Mouse (Mus musculus) stomach, embryonic 14.5 days (tissue): ENCODE measurements around the gene Slc16a1. TPM values are rescaled to one million over a fixed set of nuclear protein-coding genes. Genes with fewer than 3 reads are reported as not detected.

Source experiments
- ATAC-seq: fragments of 200-750 bp; cut with Nextera tagmentation; 2 replicates; pipeline ENCODE4 v1.8.0; 2017; ENCODE audit warnings: low read depth, moderate TSS enrichment; ENCODE audit not compliant: insufficient number of reproducible peaks, insufficient read depth, low FRiP score
- H3K27ac ChIP-seq: fragments of 300-500 bp; sonication (generic); 2 replicates; pipeline ENCODE4 v1.5.1; 2014; ENCODE audit warnings: mild to moderate bottlenecking, low read length, moderate library complexity, mixed read lengths
- H3K27me3 ChIP-seq: fragments of 300-500 bp; sonication (generic); 2 replicates; pipeline ENCODE4 v1.6.1; 2014; ENCODE audit warnings: low read length, control low read depth, mixed read lengths; ENCODE audit not compliant: control insufficient read depth, insufficient read depth
- H3K36me3 ChIP-seq: fragments of 300-500 bp; sonication (generic); 2 replicates; pipeline ENCODE4 v1.6.1; 2014; ENCODE audit warnings: mild to moderate bottlenecking, control low read depth, low read length, moderate library complexity, mixed read lengths; ENCODE audit not compliant: control insufficient read depth, insufficient read depth
- H3K4me1 ChIP-seq: fragments of 300-500 bp; sonication (generic); 2 replicates; pipeline ENCODE4 v1.6.1; 2014; ENCODE audit warnings: low read length, control low read depth, mixed read lengths; ENCODE audit not compliant: control insufficient read depth, insufficient read depth
- H3K4me2 ChIP-seq: fragments of 300-500 bp; sonication (generic); replicated peaks from 2 replicates; pipeline ENCODE4 v1.6.1; 2014; ENCODE audit warnings: low read depth, low read length, control low read depth
- H3K4me3 ChIP-seq: fragments of 300-500 bp; sonication (generic); 2 replicates; pipeline ENCODE4 v1.5.1; 2014; ENCODE audit warnings: low read depth, low read length, control low read depth
- H3K9ac ChIP-seq: fragments of 300-500 bp; sonication (generic); replicated peaks from 2 replicates; pipeline ENCODE4 v1.6.1; 2014; ENCODE audit warnings: low read depth, mild to moderate bottlenecking, control low read depth, low read length, moderate library complexity, mixed read lengths
- H3K9me3 ChIP-seq: fragments of 300-500 bp; sonication (generic); 2 replicates; pipeline ENCODE4 v1.6.1; 2016; ENCODE audit warnings: low read depth, low read length, control low read depth; ENCODE audit not compliant: control insufficient read depth
- WGBS: fragments of 180-500 bp; shearing (Covaris S2); extraction: QIAGEN DNeasy Blood & Tissue Kit; methylation state at CpG from one replicate; pipeline ENCODE4 v1.1.7; 2014; 5-methylcytosine and 5-hydroxymethylcytosine counted together
- polyA plus RNA-seq: library from polyadenylated mRNA; unstranded; fragments of >200 nt; fragmentation: Nextera tagmentation; extraction: Ambion mirVana; gene quantifications from 2 replicates; pipeline ENCODE4 v1.2.1, GENCODE M21; 2014

Gene Slc16a1
- polyA plus RNA-seq, 1 experiment from 2014 or later, result 23.8 TPM

DNA sequence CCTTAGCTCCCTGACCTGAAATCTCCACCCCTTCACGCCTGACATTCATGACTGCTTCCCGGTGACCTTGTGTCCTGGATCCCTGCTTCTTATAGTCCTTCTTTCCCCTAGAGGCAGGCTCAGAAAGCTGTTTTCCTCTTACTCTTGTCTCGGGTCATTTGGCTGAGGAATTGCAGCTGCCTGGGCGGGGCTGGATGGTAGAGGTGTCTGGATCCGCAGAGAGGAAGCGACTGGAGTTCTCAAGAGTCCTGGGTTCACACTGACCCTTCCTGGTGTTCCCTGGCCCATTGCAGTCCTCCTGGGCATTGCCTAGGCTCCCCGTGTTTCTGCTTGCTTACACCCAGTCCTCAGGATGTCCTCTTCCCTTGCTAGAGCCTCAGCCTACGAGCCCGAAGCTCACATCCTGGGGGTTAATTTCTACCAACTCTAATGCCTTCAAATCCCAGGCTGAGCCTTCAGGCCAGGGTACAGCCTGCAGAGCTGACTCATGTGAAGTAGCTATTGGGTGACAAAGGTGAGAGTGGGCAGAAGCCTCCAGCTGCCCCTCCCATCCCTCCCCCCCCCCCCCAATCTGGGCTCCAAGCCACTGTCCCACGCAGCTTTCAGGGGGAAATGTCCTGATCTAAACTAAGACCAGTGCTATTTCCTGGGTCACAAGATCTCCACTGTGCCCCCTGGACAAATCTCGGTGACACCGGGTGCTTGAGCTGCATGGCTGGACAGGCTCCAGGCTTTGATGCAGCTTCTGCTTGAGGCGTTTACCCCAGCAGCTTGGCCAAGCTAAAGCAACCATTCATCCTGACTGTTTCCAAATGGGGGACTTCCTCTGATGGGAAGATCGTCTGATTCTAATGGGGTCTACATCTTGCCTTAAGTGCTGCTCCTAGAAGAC, 36.1 kb downstream of the Slc16a1 start:
- peak overlapping the region; percentile 68 for H3K4me2 ChIP-seq
- WGBS, result 10% methylated on average over 14 of the region's 14 CpGs
- no peak overlapping the region; the same call in 1 of the 2 replicates for H3K9ac ChIP-seq
- H3K27me3 ChIP-seq, result no peaks in the 10 kb centered on the region
- H3K36me3 ChIP-seq, result no peaks in the 10 kb centered on the region
- peaks cover 13% of the 10 kb centered on the region; the same call in 1 of the 2 replicates for H3K4me1 ChIP-seq
- 0 out of 2 replicates have a peak, but pooled peaks have one; percentile 2 for ATAC-seq
- no peaks in the 10 kb centered on the region for H3K9me3 ChIP-seq
- peak overlapping the region; percentile 24; the same call in 1 of the 2 replicates for H3K27ac ChIP-seq
- peak overlapping the region; percentile 23; the same call in 1 of the 2 replicates for H3K4me3 ChIP-seq

DNA sequence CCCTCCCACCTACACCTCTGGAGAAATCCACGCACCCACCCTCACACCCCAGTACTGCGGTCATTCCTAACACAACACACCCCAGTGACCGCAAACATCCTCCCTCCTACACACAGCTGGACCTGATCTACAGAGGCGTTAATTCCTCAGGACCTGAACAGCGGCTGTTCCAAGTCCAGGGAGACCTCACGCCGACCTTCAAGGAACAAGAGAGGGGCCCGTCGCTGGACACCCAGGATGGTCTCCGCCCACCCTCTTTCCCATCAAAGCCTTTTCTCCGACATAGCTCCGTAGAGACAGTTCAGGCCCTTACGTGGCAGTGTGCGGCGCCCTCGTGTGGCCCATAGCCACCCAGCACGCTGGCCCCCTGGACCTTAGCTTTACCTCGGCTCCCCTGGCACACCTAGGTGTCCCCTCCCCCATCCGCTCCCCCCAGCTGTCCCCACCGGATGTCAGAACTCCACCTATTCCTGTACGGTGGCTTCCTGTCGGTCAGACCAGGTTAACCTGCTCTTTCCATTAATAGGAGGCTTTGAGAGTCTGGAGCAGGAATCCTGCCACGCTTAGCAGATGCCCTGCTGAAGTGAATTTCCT, 36.9 kb downstream of the Slc16a1 start:
- Histone ChIP-seq H3K9ac (no peak overlapping the region), H3K36me3 (no peaks in the 10 kb centered on the region), H3K4me3 (peak overlapping the region; percentile 23), H3K4me1 (peaks cover 9% of the 10 kb centered on the region; the same call in 1 of the 2 replicates), H3K9me3 (no peaks in the 10 kb centered on the region), H3K4me2 (peak overlapping the region; percentile 68), H3K27ac (peak overlapping the region; percentile 24; the same call in 1 of the 2 replicates), H3K27me3 (no peaks in the 10 kb centered on the region)
- WGBS, result 4% methylated on average over 23 of the region's 23 CpGs
- ATAC-seq, result peak; percentile 67

DNA sequence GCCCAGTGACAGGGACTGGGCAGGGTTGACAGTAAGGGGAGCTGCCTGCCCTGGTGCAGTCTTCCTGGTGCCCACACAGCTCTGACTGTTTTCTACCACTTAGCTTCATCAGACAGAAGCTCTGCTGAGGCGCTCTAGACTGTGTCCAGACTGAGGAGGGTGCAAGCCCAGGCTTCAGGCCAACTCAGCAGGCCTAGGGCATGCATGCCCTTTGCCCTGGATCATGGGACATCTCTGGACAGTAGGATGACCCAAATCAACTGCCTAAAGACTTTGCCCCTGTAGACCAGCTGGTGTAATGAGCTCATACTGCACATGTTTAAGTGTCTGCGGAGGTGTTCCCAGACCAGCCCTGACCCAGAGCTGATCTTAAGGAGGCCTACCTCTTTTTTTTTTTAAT, 39.3 kb downstream of the Slc16a1 start:
- ATAC-seq, result no peak
- Histone ChIP-seq H3K27ac (no peak overlapping the region), H3K4me1 (peaks cover 9% of the 10 kb centered on the region; the same call in 1 of the 2 replicates), H3K4me3 (no peak overlapping the region), H3K9me3 (no peaks in the 10 kb centered on the region), H3K4me2 (no peak overlapping the region), H3K9ac (no peak overlapping the region), H3K36me3 (no peaks in the 10 kb centered on the region), H3K27me3 (no peaks in the 10 kb centered on the region)
- WGBS, result 88% methylated on average over 2 of the region's 2 CpGs

DNA sequence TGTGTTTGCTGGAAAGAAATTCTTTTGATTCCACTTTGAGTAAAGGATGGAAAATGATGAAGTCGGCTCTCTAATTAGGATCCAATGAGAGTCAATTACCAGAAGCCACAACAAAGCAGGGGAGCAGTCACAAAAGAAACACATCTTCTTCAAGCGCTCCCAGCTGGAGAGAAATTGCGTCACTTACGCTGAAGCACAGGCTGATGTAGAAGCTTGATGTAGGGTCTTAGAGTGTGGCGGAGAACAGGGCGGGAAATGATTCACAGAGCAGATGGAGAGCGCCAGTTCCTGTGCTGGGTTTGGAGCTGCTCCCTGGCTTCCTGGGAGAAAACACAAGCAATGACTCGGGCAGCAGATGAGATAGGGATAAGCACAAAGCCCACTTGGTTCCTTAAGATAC, 40.4 kb downstream of the Slc16a1 start:
- Histone ChIP-seq H3K27ac (no peak overlapping the region), H3K4me1 (peaks cover 9% of the 10 kb centered on the region; the same call in 1 of the 2 replicates), H3K27me3 (no peaks in the 10 kb centered on the region), H3K36me3 (no peaks in the 10 kb centered on the region), H3K4me2 (no peak overlapping the region), H3K4me3 (no peak overlapping the region), H3K9ac (no peak overlapping the region), H3K9me3 (no peaks in the 10 kb centered on the region)
- no peak for ATAC-seq
- WGBS, result 88% methylated on average over 8 of the region's 8 CpGs

DNA sequence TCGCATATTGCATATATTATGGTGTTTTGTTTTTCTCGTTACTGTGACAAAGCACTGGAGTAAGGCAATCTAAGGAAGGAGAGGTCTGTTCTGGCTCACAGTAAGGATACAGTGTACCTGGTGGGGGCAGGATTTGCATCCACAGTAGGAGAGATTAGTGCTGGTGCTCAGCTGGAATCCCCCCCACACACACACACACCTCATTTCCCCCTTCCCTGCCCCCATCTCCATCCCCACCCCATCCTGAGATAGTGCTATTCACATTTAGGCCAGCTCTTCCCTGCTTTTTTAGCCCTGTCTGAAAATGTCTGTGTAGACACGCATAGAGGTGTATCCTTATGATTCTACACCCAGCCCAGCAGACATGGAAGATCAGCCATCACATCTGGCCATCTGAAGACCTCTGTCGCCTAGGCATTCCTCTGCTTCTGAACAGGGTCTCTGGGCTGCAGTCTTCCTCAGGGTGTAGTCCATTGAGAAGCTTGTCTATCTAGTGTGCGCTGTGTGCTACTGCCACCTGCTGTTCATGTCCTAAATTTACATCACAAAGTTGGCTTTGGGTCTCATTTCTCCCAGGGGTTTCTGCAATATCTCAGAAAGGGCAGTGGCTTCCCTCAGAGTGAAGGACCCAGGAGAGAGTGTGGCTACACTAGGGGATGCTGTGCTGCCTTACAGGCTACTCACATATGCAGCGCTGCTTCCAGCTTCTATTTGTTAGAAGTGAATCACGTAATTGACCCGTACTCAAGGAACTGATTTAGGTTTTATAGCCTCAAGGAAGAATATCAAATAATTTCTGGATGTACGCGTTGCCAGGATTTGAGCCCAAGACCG, 44.4 kb downstream of the Slc16a1 start:
- Histone ChIP-seq H3K27ac (no peak overlapping the region), H3K9me3 (no peaks in the 10 kb centered on the region), H3K9ac (no peak overlapping the region), H3K4me2 (no peak overlapping the region), H3K4me3 (no peak overlapping the region), H3K27me3 (no peaks in the 10 kb centered on the region), H3K36me3 (no peaks in the 10 kb centered on the region), H3K4me1 (no peaks in the 10 kb centered on the region)
- WGBS, result 65% methylated on average over 11 of the region's 11 CpGs
- peak; percentile 71; the same call in 1 of the 2 replicates for ATAC-seq

DNA sequence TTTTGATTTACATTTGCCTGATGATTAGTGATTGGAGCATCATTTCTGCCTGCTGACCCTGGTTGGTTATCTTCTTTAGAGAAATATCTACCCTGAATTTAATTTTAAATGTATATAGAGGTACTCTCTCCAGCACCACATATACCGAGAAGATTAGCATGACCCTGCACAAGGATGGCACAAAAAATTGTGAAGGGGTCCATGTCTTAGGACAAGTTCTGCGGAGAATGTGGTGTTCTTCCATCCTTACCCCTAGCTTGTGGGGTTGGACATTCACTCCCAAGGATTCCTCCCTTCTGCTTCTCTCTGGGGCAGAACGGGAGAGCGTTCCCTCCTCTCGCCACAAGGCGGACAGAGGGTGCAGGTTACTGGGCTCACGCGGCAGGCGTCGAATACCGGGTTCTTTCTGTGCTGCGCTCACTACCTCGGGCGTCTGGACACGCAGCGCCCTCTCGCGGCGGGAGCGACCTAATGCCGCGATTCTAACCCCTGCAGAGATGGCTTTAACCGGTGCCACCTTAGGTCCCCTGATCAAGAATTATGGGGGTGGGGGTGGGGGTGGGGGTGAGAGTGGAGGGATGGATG, 62.4 kb downstream of the Slc16a1 start:
- H3K9me3 ChIP-seq, result no peaks in the 10 kb centered on the region
- no peaks in the 10 kb centered on the region for H3K36me3 ChIP-seq
- H3K27me3 ChIP-seq, result no peaks in the 10 kb centered on the region
- 0 out of 2 replicates have a peak overlapping the region, but pooled peaks have one; percentile 10 for H3K4me2 ChIP-seq
- H3K27ac ChIP-seq, result no peak overlapping the region
- no peak overlapping the region for H3K9ac ChIP-seq
- H3K4me3 ChIP-seq, result no peak overlapping the region
- WGBS, result 5% methylated on average over 23 of the region's 23 CpGs
- H3K4me1 ChIP-seq, result no peaks in the 10 kb centered on the region
- ATAC-seq, result peak; percentile 89

DNA sequence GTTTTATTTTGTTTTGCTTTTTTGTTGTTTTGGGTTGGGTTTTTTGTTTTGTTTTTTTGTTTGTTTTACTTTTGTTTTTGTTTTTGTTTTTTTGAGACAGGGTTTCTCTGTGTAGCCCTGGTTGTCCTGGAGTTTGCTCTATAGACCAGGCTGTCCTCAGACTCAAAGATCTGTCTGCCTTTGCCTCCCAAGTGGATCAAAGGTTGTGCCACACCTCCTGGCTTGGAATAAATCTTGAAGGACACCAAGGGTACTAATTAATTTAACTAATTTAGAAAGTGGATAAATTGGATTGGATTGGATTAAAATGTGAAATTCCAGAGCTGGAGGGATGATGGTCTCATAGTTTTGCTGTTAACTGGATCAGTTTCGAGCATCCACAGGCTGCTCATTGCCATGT, 63.3 kb downstream of the Slc16a1 start:
- Histone ChIP-seq H3K36me3 (no peaks in the 10 kb centered on the region), H3K4me1 (no peaks in the 10 kb centered on the region), H3K27ac (no peak overlapping the region), H3K9ac (no peak overlapping the region), H3K4me2 (no peak overlapping the region), H3K27me3 (no peaks in the 10 kb centered on the region), H3K9me3 (no peaks in the 10 kb centered on the region), H3K4me3 (no peak overlapping the region)
- ATAC-seq, result no peak
- WGBS, result 79% methylated on average over 1 of the region's 1 CpGs

DNA sequence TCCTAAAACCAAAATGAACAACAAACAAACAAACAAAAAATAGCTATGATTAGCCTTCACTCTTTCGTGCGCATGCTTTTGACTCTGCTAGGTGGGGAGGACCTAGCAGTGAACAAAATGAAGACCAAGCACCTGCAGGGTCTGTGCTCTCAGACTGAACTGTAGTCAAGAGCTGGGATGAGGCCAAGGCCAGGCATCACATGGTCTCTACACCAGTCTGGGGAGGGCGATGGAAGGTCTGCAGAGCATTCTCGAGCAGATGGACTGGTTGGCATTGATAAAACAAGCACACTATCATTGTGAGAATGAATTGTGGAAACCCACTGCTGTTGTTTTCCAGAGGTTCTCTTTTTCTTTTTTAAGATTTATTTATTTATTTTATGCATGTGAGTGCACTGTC, 65.5 kb downstream of the Slc16a1 start:
- H3K4me1 ChIP-seq, result 0 out of 2 replicates have a peak, but pooled peaks cover 4% of the 10 kb centered on the region
- ATAC-seq, result no peak
- no peaks in the 10 kb centered on the region for H3K9me3 ChIP-seq
- H3K4me3 ChIP-seq, result no peak overlapping the region
- no peak overlapping the region for H3K9ac ChIP-seq
- WGBS, result 95% methylated on average over 4 of the region's 4 CpGs
- H3K27me3 ChIP-seq, result no peaks in the 10 kb centered on the region
- H3K36me3 ChIP-seq, result no peaks in the 10 kb centered on the region
- H3K4me2 ChIP-seq, result no peak overlapping the region
- H3K27ac ChIP-seq, result no peak overlapping the region
